Mouse (Mus musculus) neural tube, embryonic 12.5 days (tissue): ENCODE measurements around the gene Eif5b. TPM values are rescaled to one million over a fixed set of nuclear protein-coding genes. Genes with fewer than 3 reads are reported as not detected.

ENCODE experiments used
- ATAC-seq: fragments of 200-750 bp; cut with Nextera tagmentation; 2 replicates; pipeline ENCODE4 v1.8.0; 2017; ENCODE audit warnings: low read depth, mild to moderate bottlenecking, moderate TSS enrichment, moderate library complexity; ENCODE audit not compliant: low FRiP score
- H3K27ac ChIP-seq: fragments of 300-500 bp; sonication (generic); 2 replicates; pipeline ENCODE4 v1.5.1; 2016
- H3K27me3 ChIP-seq: fragments of 300-500 bp; sonication (generic); replicated peaks from 2 replicates; pipeline ENCODE4 v1.6.1; 2016; ENCODE audit warnings: mild to moderate bottlenecking
- H3K36me3 ChIP-seq: fragments of 300-500 bp; sonication (generic); 2 replicates; pipeline ENCODE4 v1.6.1; 2016; ENCODE audit warnings: mild to moderate bottlenecking
- H3K4me1 ChIP-seq: fragments of 300-500 bp; sonication (generic); 2 replicates; pipeline ENCODE4 v1.6.1; 2016
- H3K4me2 ChIP-seq: fragments of 300-500 bp; sonication (generic); replicated peaks from 2 replicates; pipeline ENCODE4 v1.6.1; 2016; ENCODE audit warnings: mild to moderate bottlenecking
- H3K4me3 ChIP-seq: fragments of 300-500 bp; sonication (generic); 2 replicates; pipeline ENCODE4 v1.5.1; 2016
- H3K9ac ChIP-seq: fragments of 300-500 bp; sonication (generic); 2 replicates; pipeline ENCODE4 v1.6.1; 2016; ENCODE audit warnings: mild to moderate bottlenecking
- H3K9me3 ChIP-seq: fragments of 300-500 bp; sonication (generic); 2 replicates; pipeline ENCODE4 v1.6.1; 2016; ENCODE audit warnings: mild to moderate bottlenecking
- WGBS: fragments of 180-500 bp; shearing (Covaris S2); methylation state at CpG from one replicate; pipeline ENCODE4 v1.1.7; 2016; 5-methylcytosine and 5-hydroxymethylcytosine counted together
- polyA plus RNA-seq: library from polyadenylated mRNA; unstranded; fragments of >200 nt; fragmentation: Nextera tagmentation; extraction: Ambion mirVana; gene quantifications from 2 replicates; pipeline ENCODE4 v1.2.1, GENCODE M21; 2016

The Eif5b gene
- polyA plus RNA-seq, 1 experiment from 2014 or later: 26.6 TPM

DNA sequence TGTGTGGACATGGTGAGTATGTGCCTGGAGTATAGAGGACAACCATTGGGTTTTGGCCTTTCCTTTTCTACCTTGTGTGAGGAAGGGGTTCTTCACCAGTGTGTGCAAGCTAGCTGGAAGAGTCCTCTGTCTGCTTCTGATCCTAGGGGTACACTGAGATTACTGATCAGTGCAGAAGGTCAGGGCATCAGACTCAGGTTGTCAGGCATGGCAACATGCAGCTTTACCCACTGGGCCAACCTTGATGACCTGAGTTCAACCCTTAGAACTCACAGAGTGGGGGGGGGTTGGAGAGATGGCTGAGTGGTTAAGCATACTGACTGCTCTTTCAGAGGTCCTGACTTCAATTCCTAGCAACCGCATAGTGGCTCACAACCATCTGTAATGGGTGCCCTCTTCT, 13.5 kb upstream of the Eif5b start:
- H3K27me3 ChIP-seq: no peaks in the 10 kb centered on the region
- no peak overlapping the region for H3K9ac ChIP-seq
- H3K4me2 ChIP-seq: no peak overlapping the region
- H3K4me1 ChIP-seq: no peaks in the 10 kb centered on the region
- no peaks in the 10 kb centered on the region for H3K9me3 ChIP-seq
- no peak overlapping the region for H3K4me3 ChIP-seq
- peaks cover 38% of the 10 kb centered on the region for H3K36me3 ChIP-seq
- WGBS: 90% methylated on average over 1 of the region's 1 CpGs
- H3K27ac ChIP-seq: no peak overlapping the region
- ATAC-seq: no peak

DNA sequence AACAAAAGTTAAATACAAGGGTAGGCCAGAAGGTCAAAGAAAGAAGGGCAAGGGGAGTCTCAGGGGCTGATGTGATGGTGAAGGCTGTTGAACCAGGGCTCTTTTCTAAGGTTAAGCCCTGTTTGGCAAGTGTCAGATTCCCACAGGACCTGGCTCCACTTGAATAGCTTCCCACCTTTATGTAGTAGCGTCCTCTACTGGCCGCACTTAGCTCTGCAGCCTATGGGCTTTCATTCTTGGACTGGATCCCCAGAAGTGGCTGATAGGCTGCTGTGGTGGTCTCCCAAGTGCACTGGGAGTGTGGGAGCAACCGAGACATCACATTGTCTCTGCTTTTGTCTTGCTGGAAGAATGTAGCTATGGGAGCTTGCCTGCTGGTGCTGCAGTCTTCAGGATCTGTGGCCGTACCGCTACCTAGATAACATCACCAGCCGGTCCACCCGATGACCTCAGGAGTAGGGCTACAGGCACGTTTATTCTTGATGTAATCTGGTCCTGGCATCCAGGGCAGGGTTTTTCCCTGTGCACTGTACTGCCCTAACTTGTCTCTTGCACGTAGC, 12.0 kb upstream of the Eif5b start:
- no peaks in the 10 kb centered on the region for H3K9me3 ChIP-seq
- H3K4me2 ChIP-seq: no peak overlapping the region
- H3K4me3 ChIP-seq: no peak overlapping the region
- ATAC-seq: no peak
- 86% methylated on average over 9 of the region's 9 CpGs for WGBS
- H3K27me3 ChIP-seq: no peaks in the 10 kb centered on the region
- H3K9ac ChIP-seq: no peak overlapping the region
- H3K36me3 ChIP-seq: peaks cover 51% of the 10 kb centered on the region
- H3K4me1 ChIP-seq: no peaks in the 10 kb centered on the region
- H3K27ac ChIP-seq: no peak overlapping the region

DNA sequence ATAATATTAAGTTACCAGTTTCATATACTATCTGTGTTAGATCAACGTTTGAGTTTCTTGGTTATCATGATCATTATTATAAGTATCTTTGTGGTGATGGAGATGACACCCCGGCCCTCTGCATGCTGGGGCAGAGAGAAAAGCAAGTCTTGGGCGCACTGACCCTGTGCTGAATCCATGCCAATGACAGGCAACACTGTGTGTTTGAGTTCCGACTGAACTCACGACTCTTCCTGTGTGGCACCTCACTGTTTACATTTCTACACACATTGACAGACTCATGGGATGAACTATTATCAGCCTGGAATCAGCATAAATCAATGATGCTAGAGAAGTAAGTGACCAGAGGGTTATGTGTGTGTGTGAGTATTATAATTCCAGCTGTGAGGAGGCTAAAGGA, 10.0 kb upstream of the Eif5b start:
- no peak overlapping the region for H3K27ac ChIP-seq
- ATAC-seq: no peak

DNA sequence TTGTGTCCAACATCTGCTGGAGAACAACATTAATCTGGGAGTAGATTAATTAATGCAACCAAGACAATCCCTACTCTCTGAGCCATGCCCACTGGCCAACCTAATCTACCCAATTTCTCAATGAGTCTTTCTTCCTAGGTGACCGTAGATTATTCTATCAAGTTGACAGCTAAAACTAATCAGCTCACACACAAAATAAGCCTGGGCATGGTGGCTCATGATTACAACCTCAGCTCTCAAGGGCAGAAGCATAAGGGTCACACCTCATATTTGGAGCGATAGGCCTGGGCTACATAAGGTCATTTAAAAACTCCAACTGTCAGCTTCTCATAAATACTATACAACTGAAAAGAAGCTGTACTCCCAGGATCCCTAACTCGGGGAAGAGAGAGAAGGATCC, 1.6 kb upstream of the Eif5b start:
- Histone ChIP-seq H3K9me3 (no peaks in the 10 kb centered on the region), H3K4me1 (peaks cover 13% of the 10 kb centered on the region), H3K4me3 (peak overlapping the region; percentile 95), H3K4me2 (peak overlapping the region; percentile 87), H3K27ac (no peak overlapping the region), H3K9ac (peak overlapping the region; percentile 75), H3K36me3 (peaks cover 42% of the 10 kb centered on the region), H3K27me3 (no peaks in the 10 kb centered on the region)
- no peak for ATAC-seq
- 42% methylated on average over 3 of the region's 3 CpGs for WGBS

More for the DNA sequence above, 10.0 kb upstream of the Eif5b start:
- Histone ChIP-seq H3K4me1 (no peaks in the 10 kb centered on the region), H3K4me2 (no peak overlapping the region), H3K9ac (no peak overlapping the region), H3K36me3 (peaks cover 69% of the 10 kb centered on the region), H3K9me3 (no peaks in the 10 kb centered on the region), H3K27me3 (no peaks in the 10 kb centered on the region), H3K4me3 (no peak overlapping the region)
- WGBS: 91% methylated on average over 5 of the region's 5 CpGs

DNA sequence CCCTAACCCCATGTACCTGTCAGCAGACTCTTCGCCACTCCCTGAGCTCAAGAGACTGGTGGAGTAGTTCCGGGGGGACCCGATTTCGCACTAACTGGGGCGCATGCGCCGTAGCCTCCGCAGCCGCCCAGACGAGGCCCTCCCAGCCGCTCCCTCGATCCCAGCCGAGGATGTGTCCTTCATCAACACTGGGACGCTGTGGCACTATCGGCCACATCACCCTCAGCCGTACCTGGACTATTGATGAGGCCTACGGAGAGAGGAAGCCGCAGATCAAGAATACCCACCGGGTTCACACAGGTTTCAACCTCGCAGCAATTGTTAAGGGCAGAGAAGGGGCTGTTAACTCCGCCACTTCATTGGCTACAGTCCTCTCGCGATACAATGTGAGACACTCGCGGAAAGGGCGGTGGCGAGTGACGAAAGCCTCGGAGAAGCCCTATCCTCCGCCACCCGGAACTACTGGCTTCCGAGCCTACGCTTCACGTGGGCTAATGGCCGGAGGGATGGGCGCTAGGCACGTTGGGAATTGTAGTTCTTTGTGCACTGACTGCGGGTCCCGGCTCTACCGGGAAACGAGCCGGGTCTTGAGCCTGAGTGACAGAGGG, 829 bp upstream of the Eif5b start:
- peak overlapping the region; percentile 94 for H3K9ac ChIP-seq
- ATAC-seq: peak; percentile 96
- WGBS: under 1% methylated on average over 42 of the region's 42 CpGs

DNA sequence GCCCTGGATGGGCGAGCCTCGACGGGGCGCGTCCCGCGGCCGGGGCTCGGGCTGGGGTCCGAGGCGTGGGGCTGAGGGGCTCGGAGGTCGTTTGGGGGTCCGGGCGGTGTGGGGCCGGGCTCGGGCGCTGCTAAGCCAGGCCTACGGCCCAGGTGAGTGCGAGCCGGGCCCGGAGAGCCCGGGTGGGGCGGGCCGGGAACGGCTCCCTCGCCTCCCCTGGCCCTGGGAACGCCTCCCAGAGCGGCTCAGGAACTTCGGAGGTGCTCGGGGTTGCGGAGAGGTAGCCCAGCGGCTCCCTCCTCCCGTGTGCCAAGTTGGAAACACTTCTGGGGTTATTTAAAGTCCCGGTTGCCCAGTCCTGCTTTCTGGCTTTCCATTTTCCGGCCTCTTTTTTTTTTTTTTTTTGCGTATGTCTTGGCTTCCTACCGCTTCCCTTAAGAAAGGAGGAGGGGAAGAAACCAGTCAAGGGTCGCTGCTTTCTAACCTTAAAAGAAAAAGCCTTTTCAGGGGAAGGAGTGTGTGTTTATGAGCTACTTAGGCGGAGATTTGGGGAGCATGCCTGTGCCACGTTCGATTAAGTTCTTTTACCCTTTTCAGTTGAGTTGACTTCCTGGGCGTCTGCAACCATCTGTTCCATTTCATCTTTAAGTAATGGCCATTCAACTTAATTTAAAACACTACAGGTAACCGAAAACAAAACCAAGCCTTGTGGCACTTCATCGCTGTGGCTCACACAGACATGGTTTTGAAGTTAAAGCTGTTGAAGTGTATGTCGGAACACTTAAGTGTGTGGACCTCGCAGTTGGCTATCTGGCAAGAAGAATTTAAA, 775 bp downstream of the Eif5b start:
- peak overlapping the region; percentile 87 for H3K4me2 ChIP-seq
- ATAC-seq: peak; percentile 25
- WGBS: 5% methylated on average over 46 of the region's 47 CpGs
- H3K9ac ChIP-seq: peak overlapping the region; percentile 94
- no peaks in the 10 kb centered on the region for H3K27me3 ChIP-seq
- peak overlapping the region; percentile 95 for H3K4me3 ChIP-seq
- peaks cover 20% of the 10 kb centered on the region for H3K36me3 ChIP-seq
- H3K27ac ChIP-seq: peak overlapping the region; percentile 75
- peaks cover 13% of the 10 kb centered on the region for H3K4me1 ChIP-seq
- no peaks in the 10 kb centered on the region for H3K9me3 ChIP-seq

More for the DNA sequence above, 829 bp upstream of the Eif5b start:
- peaks cover 34% of the 10 kb centered on the region for H3K36me3 ChIP-seq
- no peaks in the 10 kb centered on the region for H3K27me3 ChIP-seq
- peaks cover 13% of the 10 kb centered on the region for H3K4me1 ChIP-seq
- no peaks in the 10 kb centered on the region for H3K9me3 ChIP-seq
- peak overlapping the region; percentile 95 for H3K4me3 ChIP-seq
- peak overlapping the region; percentile 38; the same call in 1 of the 2 replicates for H3K27ac ChIP-seq
- peak overlapping the region; percentile 87 for H3K4me2 ChIP-seq

DNA sequence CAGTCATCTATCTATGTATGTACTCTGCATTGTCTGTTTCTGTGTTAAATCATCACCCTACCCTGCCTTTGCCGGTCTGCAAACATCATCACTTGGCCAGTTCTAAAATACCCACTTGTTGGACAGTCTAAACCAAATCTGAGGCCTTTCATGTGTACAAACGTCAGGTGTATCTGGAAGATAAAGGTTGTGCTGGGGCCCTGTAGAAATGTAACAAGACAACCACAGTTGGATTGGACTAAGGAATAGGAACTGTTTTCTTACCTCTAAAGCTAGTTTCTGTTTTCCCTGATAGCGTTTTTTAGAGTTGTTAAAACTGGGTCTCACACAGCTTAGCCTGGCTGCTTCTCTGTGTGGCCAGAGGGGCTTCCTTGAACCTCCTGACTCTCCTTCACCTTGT, 1.7 kb downstream of the Eif5b start:
- Histone ChIP-seq H3K4me3 (no peak overlapping the region), H3K4me1 (peaks cover 13% of the 10 kb centered on the region), H3K27me3 (no peaks in the 10 kb centered on the region), H3K4me2 (peak overlapping the region; percentile 87; the same call in 1 of the 2 replicates), H3K27ac (no peak overlapping the region), H3K9me3 (no peaks in the 10 kb centered on the region), H3K36me3 (peaks cover 10% of the 10 kb centered on the region), H3K9ac (no peak overlapping the region)
- WGBS: 85% methylated on average over 3 of the region's 3 CpGs
- no peak for ATAC-seq

DNA sequence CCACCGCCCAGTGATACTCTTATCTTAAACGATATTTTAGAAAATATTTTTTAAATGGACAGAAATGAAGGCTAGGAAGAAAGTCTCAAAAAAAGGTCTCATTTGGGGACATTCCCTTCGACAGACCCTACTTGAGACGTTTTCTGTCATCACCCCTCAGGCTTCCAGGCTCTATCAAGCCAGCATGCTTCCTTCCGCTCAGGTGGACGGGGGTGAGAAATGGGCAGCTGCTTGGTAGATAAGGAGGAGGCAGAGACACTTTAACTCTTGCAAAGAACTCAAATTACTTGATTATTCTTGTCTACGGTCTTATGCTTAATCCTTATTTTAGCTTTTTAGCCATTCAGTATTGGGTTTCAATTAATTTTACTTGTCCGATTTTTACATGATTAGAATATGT, 3.0 kb downstream of the Eif5b start:
- no peak for ATAC-seq
- no peaks in the 10 kb centered on the region for H3K9me3 ChIP-seq
- no peak overlapping the region for H3K9ac ChIP-seq
- H3K27me3 ChIP-seq: no peaks in the 10 kb centered on the region
- 95% methylated on average over 8 of the region's 8 CpGs for WGBS
- peaks cover 12% of the 10 kb centered on the region for H3K4me1 ChIP-seq
- no peak overlapping the region for H3K4me3 ChIP-seq
- H3K4me2 ChIP-seq: no peak overlapping the region
- H3K27ac ChIP-seq: no peak overlapping the region
- H3K36me3 ChIP-seq: no peaks in the 10 kb centered on the region

DNA sequence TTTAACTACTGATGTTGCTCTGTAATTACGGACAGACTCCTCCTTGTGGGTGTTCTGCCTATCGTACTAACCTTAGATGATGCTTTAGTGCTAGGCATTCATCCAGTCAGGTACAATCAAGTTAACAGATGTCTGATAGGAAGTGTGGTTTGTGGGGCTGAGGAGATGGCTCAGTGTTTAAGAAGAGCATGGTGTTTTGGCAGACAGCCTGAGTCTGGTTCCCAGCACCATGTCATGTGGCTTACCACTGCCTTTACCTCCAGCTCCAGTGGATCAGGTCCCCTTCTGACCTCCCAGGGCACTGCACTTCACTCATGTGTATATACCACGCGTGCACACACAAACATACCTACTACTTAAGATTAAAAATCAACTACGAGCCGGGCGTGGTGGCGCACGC, 4.1 kb downstream of the Eif5b start:
- H3K4me2 ChIP-seq: no peak overlapping the region
- H3K27me3 ChIP-seq: no peaks in the 10 kb centered on the region
- H3K9me3 ChIP-seq: no peaks in the 10 kb centered on the region
- no peak overlapping the region for H3K4me3 ChIP-seq
- no peak overlapping the region for H3K9ac ChIP-seq
- H3K36me3 ChIP-seq: no peaks in the 10 kb centered on the region
- no peak for ATAC-seq
- 92% methylated on average over 9 of the region's 9 CpGs for WGBS
- no peak overlapping the region for H3K27ac ChIP-seq
- H3K4me1 ChIP-seq: peaks cover 6% of the 10 kb centered on the region

DNA sequence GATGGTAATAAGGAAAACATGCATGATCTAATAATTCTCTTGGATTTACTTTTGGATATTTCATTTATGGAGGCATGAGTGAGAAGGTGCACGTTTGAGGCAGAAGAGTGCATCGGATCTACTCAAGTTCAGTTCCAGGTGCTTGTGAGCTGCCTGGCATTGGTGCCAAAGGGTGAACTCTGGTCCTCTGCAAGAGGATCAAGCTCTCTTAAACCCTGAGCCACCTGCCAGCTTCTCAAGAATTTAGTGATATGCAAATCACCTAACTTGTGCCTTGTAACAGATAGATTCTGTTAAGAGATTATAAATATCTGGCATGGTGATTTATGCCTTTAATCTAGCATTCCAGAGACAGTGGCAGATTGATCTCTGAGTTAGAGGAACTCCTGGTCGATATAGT, 5.2 kb downstream of the Eif5b start:
- Histone ChIP-seq H3K9ac (no peak overlapping the region), H3K4me3 (no peak overlapping the region), H3K27ac (no peak overlapping the region), H3K4me1 (peaks cover 6% of the 10 kb centered on the region), H3K9me3 (no peaks in the 10 kb centered on the region), H3K36me3 (no peaks in the 10 kb centered on the region), H3K4me2 (no peak overlapping the region), H3K27me3 (no peaks in the 10 kb centered on the region)
- ATAC-seq: no peak
- WGBS: 93% methylated on average over 3 of the region's 3 CpGs

DNA sequence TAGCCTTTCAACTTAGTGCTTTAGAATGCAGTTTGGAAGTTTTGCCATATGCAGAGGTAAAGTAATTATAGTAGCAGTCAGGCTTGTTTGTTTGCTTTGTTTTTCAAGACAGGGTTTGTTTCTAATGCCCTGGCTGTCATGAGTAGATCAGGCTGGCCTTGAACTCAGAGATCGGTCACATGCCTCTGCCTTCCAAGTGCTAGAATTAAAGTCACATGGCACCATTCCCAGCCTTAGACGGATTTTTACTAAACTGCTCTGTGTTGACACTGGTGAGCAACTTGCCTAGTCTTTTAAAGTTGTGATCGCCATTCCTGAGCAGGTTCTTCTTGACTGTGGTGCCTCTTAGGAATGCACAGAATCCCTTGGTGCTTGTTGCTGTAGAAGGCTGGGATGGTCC, 8.9 kb downstream of the Eif5b start:
- no peak for ATAC-seq
- 74% methylated on average over 3 of the region's 3 CpGs for WGBS

DNA sequence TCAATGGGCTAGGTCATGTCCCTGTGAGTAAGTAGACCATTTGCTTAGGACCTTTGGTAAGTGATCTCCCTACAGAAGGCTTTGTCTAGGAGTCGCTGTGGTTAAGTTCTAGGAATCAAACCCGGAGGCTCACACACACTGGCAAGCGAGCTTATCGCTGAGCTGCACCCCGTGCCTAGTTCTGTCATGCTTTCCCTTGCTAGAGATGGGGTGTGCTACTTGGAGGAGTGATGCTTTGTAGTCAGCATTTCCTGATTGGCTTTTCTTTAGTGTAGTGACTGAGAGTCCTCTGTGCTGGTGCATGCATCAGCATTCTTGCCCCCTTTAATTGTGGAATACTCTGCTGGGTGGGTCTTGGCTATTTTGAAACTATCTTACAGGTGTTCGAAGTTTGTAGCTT, 13.8 kb downstream of the Eif5b start:
- 87% methylated on average over 6 of the region's 6 CpGs for WGBS

More for the DNA sequence above, 8.9 kb downstream of the Eif5b start:
- Histone ChIP-seq H3K4me3 (no peak overlapping the region), H3K9ac (no peak overlapping the region), H3K4me1 (no peaks in the 10 kb centered on the region), H3K4me2 (no peak overlapping the region), H3K36me3 (no peaks in the 10 kb centered on the region), H3K9me3 (no peaks in the 10 kb centered on the region), H3K27me3 (no peaks in the 10 kb centered on the region), H3K27ac (no peak overlapping the region)

More for the DNA sequence above, 13.8 kb downstream of the Eif5b start:
- H3K27me3 ChIP-seq: no peaks in the 10 kb centered on the region
- no peak for ATAC-seq
- H3K9ac ChIP-seq: no peak overlapping the region
- no peak overlapping the region for H3K4me2 ChIP-seq
- H3K9me3 ChIP-seq: no peaks in the 10 kb centered on the region
- no peak overlapping the region for H3K27ac ChIP-seq
- no peaks in the 10 kb centered on the region for H3K36me3 ChIP-seq
- no peak overlapping the region for H3K4me3 ChIP-seq
- H3K4me1 ChIP-seq: no peaks in the 10 kb centered on the region
